Mouse (Mus musculus): Measurements from ENCODE around the gene Mospd2. TPM values are rescaled to one million over a fixed set of nuclear protein-coding genes. Genes with fewer than 3 reads are reported as not detected.
A peak's percentile ranks its signal among the peaks of the same experiment; 100 is the strongest.

Mospd2 gene
- total and polyA plus RNA-seq, 2 experiments = 5.5 to 42.3 TPM

GRCm38 (mm10) chrX:164965750-164966448 lies 14.3 kb downstream of the Mospd2 start:
- no peaks in the 10 kb centered on the region for H3K27me3 ChIP-seq (ENCODE audit: control insufficient read depth, insufficient read depth, low read length)
- peaks cover 6% of the 10 kb centered on the region for H3K36me3 ChIP-seq (ENCODE audit: control insufficient read depth, insufficient read depth, low read length)
- peaks cover 6% of the 10 kb centered on the region; the same call in 1 of the 2 replicates for H3K79me2 ChIP-seq (ENCODE audit: control insufficient read depth, insufficient read depth, low read length)
- no peak overlapping the region for H3K4me3 ChIP-seq (ENCODE audit: insufficient read depth, low read depth, low read length)
- DNase-seq (ENCODE audit: extremely low read depth, low read depth, low spot score) = no peak
- 46% methylated on average over 3 of the region's 3 CpGs for WGBS
- no peak overlapping the region for H3K9ac ChIP-seq (ENCODE audit: low read depth, low read length)
- TF ChIP-seq CTCF (IDR thresholded peaks at IDR 0.05; ENCODE audit: low read depth, low read length) (no peak), POLR2A (IDR thresholded peaks at IDR 0.05; ENCODE audit: extremely low read depth, insufficient read depth, low read length) (no peak)
- no peak overlapping the region for H3K27ac ChIP-seq (replicated peaks; ENCODE audit: insufficient read depth, low read depth, low read length)
- H3K4me1 ChIP-seq (ENCODE audit: control insufficient read depth, insufficient read depth, low read length) = no peaks in the 10 kb centered on the region

GRCm38 (mm10) chrX:164952601-164953375 lies 27.4 kb downstream of the Mospd2 start:
- no peaks in the 10 kb centered on the region for H3K79me2 ChIP-seq (ENCODE audit: control insufficient read depth, insufficient read depth, low read length)
- no peaks in the 10 kb centered on the region; the same call in 1 of the 2 replicates for H3K36me3 ChIP-seq (ENCODE audit: control insufficient read depth, insufficient read depth, low read length)
- TF ChIP-seq POLR2A (IDR thresholded peaks at IDR 0.05; ENCODE audit: extremely low read depth, insufficient read depth, low read length) = no peak
- 83% methylated on average over 5 of the region's 5 CpGs for WGBS
- DNase-seq (ENCODE audit: extremely low read depth, low read depth, low spot score) = no peak
- H3K4me3 ChIP-seq (ENCODE audit: insufficient read depth, low read depth, low read length) = no peak overlapping the region
- H3K4me1 ChIP-seq (ENCODE audit: control insufficient read depth, insufficient read depth, low read length) = peaks cover 2% of the 10 kb centered on the region; the same call in 1 of the 2 replicates
- H3K9ac ChIP-seq (ENCODE audit: low read depth, low read length) = no peak overlapping the region
- no peaks in the 10 kb centered on the region for H3K27me3 ChIP-seq (ENCODE audit: control insufficient read depth, insufficient read depth, low read length)
- no peak overlapping the region for H3K27ac ChIP-seq (replicated peaks; ENCODE audit: insufficient read depth, low read depth, low read length)

- H3K79me2 ChIP-seq (ENCODE audit: control insufficient read depth, insufficient read depth, low read length) = no peaks in the 10 kb centered on the region
- no peaks in the 10 kb centered on the region; the same call in 1 of the 2 replicates for H3K36me3 ChIP-seq (ENCODE audit: control insufficient read depth, insufficient read depth, low read length)
- TF ChIP-seq POLR2A (IDR thresholded peaks at IDR 0.05; ENCODE audit: extremely low read depth, insufficient read depth, low read length) (no peak), CTCF (IDR thresholded peaks at IDR 0.05; ENCODE audit: low read depth, low read length) (no peak)
- no peak overlapping the region for H3K27ac ChIP-seq (replicated peaks; ENCODE audit: insufficient read depth, low read depth, low read length)
- peaks cover 2% of the 10 kb centered on the region; the same call in 1 of the 2 replicates for H3K4me1 ChIP-seq (ENCODE audit: control insufficient read depth, insufficient read depth, low read length)
- no peak overlapping the region for H3K4me3 ChIP-seq (ENCODE audit: insufficient read depth, low read depth, low read length)
- 82% methylated on average over 11 of the region's 11 CpGs for WGBS
- no peak overlapping the region for H3K9ac ChIP-seq (ENCODE audit: low read depth, low read length)
- DNase-seq (ENCODE audit: extremely low read depth, low read depth, low spot score) = no peak
- H3K27me3 ChIP-seq (ENCODE audit: control insufficient read depth, insufficient read depth, low read length) = no peaks in the 10 kb centered on the region
These were observed 28.2 kb downstream of the Mospd2 start for GRCm38 (mm10) chrX:164951858-164952576.

- 93% methylated on average over 5 of the region's 5 CpGs for WGBS
- TF ChIP-seq POLR2A (IDR thresholded peaks at IDR 0.05; ENCODE audit: extremely low read depth, insufficient read depth, low read length) (no peak), CTCF (IDR thresholded peaks at IDR 0.05; ENCODE audit: low read depth, low read length) (no peak)
- Histone ChIP-seq H3K79me2 (ENCODE audit: control insufficient read depth, insufficient read depth, low read length) (no peaks in the 10 kb centered on the region), H3K4me1 (ENCODE audit: control insufficient read depth, insufficient read depth, low read length) (no peaks in the 10 kb centered on the region), H3K36me3 (ENCODE audit: control insufficient read depth, insufficient read depth, low read length) (peaks cover 7% of the 10 kb centered on the region), H3K27me3 (ENCODE audit: control insufficient read depth, insufficient read depth, low read length) (no peaks in the 10 kb centered on the region), H3K4me3 (ENCODE audit: insufficient read depth, low read depth, low read length) (no peak overlapping the region), H3K27ac (replicated peaks; ENCODE audit: insufficient read depth, low read depth, low read length) (no peak overlapping the region), H3K9ac (ENCODE audit: low read depth, low read length) (no peak overlapping the region)
- peak; percentile 19 for DNase-seq (ENCODE audit: extremely low read depth, low read depth, low spot score)
These were observed 38.6 kb downstream of the Mospd2 start for GRCm38 (mm10) chrX:164941540-164941939.

GRCm38 (mm10) chrX:164912993-164913392 lies 67.2 kb downstream of the Mospd2 start:
- no peak for DNase-seq (ENCODE audit: extremely low read depth, low read depth, low spot score)
- TF ChIP-seq CTCF (IDR thresholded peaks at IDR 0.05; ENCODE audit: low read depth, low read length) (no peak), POLR2A (IDR thresholded peaks at IDR 0.05; ENCODE audit: extremely low read depth, insufficient read depth, low read length) (no peak)
- no peaks in the 10 kb centered on the region for H3K79me2 ChIP-seq (ENCODE audit: control insufficient read depth, insufficient read depth, low read length)
- H3K4me1 ChIP-seq (ENCODE audit: control insufficient read depth, insufficient read depth, low read length) = peaks cover 4% of the 10 kb centered on the region; the same call in 1 of the 2 replicates
- H3K27ac ChIP-seq (replicated peaks; ENCODE audit: insufficient read depth, low read depth, low read length) = no peak overlapping the region
- no peak overlapping the region for H3K4me3 ChIP-seq (ENCODE audit: insufficient read depth, low read depth, low read length)
- no peaks in the 10 kb centered on the region for H3K36me3 ChIP-seq (ENCODE audit: control insufficient read depth, insufficient read depth, low read length)
- H3K27me3 ChIP-seq (ENCODE audit: control insufficient read depth, insufficient read depth, low read length) = no peaks in the 10 kb centered on the region
- H3K9ac ChIP-seq (ENCODE audit: low read depth, low read length) = no peak overlapping the region
- 68% methylated on average over 3 of the region's 3 CpGs for WGBS

Measured in liver, adult 2 months (tissue).